In genomic region chr10:78747035-78747721, GRCm38 (mm10) we compare ENCODE assay signal across 8 mouse cellular contexts. TPM values are rescaled to one million over a fixed set of nuclear protein-coding genes. Genes with fewer than 3 reads are reported as not detected.
A peak's percentile ranks its signal among the peaks of the same experiment; 100 is the strongest.
DNase-seq lines count a peak whose midpoint lies in the region; ATAC-seq and TF ChIP-seq lines count a peak whose summit lies in the region.
"Had no signal": no experiment of that assay in that cellular context is flagged by ENCODE, and none has a peak within 500 bp of the region (broad histone marks: within the 10 kb centered on the region; RNA-seq: fewer than 3 reads in every experiment).

No protein-coding gene starts in this region.

- 4% methylated on average over 27 of the region's 27 CpGs for WGBS in forebrain, postnatal 0 days
- 1% methylated on average over 27 of the region's 27 CpGs for WGBS in neural tube, embryonic 12.5 days

- H3K27me3 ChIP-seq in forebrain, postnatal 0 days (ENCODE audit: insufficient read depth, low read length) = no peaks in the 10 kb centered on the region
- peaks cover 3% of the 10 kb centered on the region; the same call in 1 of the 2 replicates for H3K27me3 ChIP-seq in neural tube, embryonic 12.5 days (replicated peaks)

- peak overlapping the region; percentile 64 for H3K4me2 ChIP-seq in forebrain, postnatal 0 days (ENCODE audit: low read depth)
- H3K4me2 ChIP-seq in neural tube, embryonic 12.5 days (replicated peaks) = peak overlapping the region; percentile 69

- H3K36me3 ChIP-seq in forebrain, postnatal 0 days (ENCODE audit: insufficient read depth) = no peaks in the 10 kb centered on the region
- H3K36me3 ChIP-seq in neural tube, embryonic 12.5 days = no peaks in the 10 kb centered on the region

- H3K27ac ChIP-seq in forebrain, postnatal 0 days (ENCODE audit: low read depth, low read length) = no peak overlapping the region; the same call in 1 of the 2 replicates
- H3K27ac ChIP-seq in neural tube, embryonic 12.5 days = no peak overlapping the region

- peak; percentile 28 to 34 for DNase-seq in left cerebral cortex, adult 18-20 months (ENCODE audit: low spot score in 2 of 2)
- no peak for DNase-seq in left cerebral cortex, adult 11 months (ENCODE audit: low spot score)
- peak; percentile 14 to 16 for DNase-seq in cerebellum, postnatal 36 days
- DNase-seq in forebrain, postnatal 0 days = peak; percentile 73
- DNase-seq in left cerebral cortex, postnatal 36 days (ENCODE audit: low spot score in 2 of 2) = peak; percentile 31 to 42
- DNase-seq in spleen, postnatal 36 days (ENCODE audit: low spot score in 2 of 2) = no peak

- no peak for TF ChIP-seq CTCF in forebrain, postnatal 0 days (IDR thresholded peaks at IDR 0.05; ENCODE audit: low read depth)

- H3K9ac ChIP-seq in forebrain, postnatal 0 days = peak overlapping the region; percentile 47
- peak overlapping the region; percentile 21; the same call in 1 of the 2 replicates for H3K9ac ChIP-seq in neural tube, embryonic 12.5 days

- intact Hi-C loops in left cerebral cortex, postnatal 36 days (cut with DNase I) = loop anchor here (10.0 kb wide), 1 partner anchor 282 kb away; the partner anchor contains the start of gene Pdxk

- H3K4me1 ChIP-seq in forebrain, postnatal 0 days (ENCODE audit: insufficient read depth) = no peaks in the 10 kb centered on the region
- peaks cover 9% of the 10 kb centered on the region; the same call in 1 of the 2 replicates for H3K4me1 ChIP-seq in neural tube, embryonic 12.5 days

- ATAC-seq in forebrain, postnatal 0 days = peak; percentile 87
- peak; percentile 78 for ATAC-seq in neural tube, embryonic 12.5 days (ENCODE audit: low FRiP score, low read depth)

- no peaks in the 10 kb centered on the region for H3K9me3 ChIP-seq in forebrain, postnatal 0 days (ENCODE audit: low read length)
- H3K9me3 ChIP-seq in neural tube, embryonic 12.5 days = no peaks in the 10 kb centered on the region

- peak overlapping the region; percentile 41 for H3K4me3 ChIP-seq in forebrain, postnatal 0 days (ENCODE audit: low read depth, low read length)
- peak overlapping the region; percentile 25 for H3K4me3 ChIP-seq in neural tube, embryonic 12.5 days

RNA-seq across cellular contexts. Expression of gene Ccdc105, which starts 5.7 kb away (rescaled TPM):
- under 1 TPM; 0.49 to 0.59 TPM for total RNA-seq in left cerebral cortex, adult 18-20 months (2021)
- not detected in 2 replicates for total RNA-seq in forebrain, postnatal 0 days (2014; rRNA removed)
- 0.16 and 0.17 TPM in 2 replicates for polyA plus RNA-seq in forebrain, postnatal 0 days (2015; fragmentation: Nextera tagmentation; extraction: Ambion mirVana)
- total RNA-seq in left cerebral cortex, postnatal 36 days (2021) = under 1 TPM; 0.61 to 0.79 TPM
- not detected in 2 replicates for polyA plus RNA-seq in neural tube, embryonic 12.5 days (2016; fragmentation: Nextera tagmentation; extraction: Ambion mirVana)
- polyA plus RNA-seq: liver, embryonic 16.5 days had no signal

RNA-seq across cellular contexts. Expression of gene Casp14, which starts 29.1 kb away (rescaled TPM):
- not detected for total RNA-seq in left cerebral cortex, adult 18-20 months (2021)
- not detected in 2 replicates for total RNA-seq in forebrain, postnatal 0 days (2014; rRNA removed)
- polyA plus RNA-seq in forebrain, postnatal 0 days (2015; fragmentation: Nextera tagmentation; extraction: Ambion mirVana) = not detected in 2 replicates
- total RNA-seq in left cerebral cortex, postnatal 36 days (2021) = not detected
- polyA plus RNA-seq in neural tube, embryonic 12.5 days (2016; fragmentation: Nextera tagmentation; extraction: Ambion mirVana) = not detected in 2 replicates
- polyA plus RNA-seq: liver, embryonic 16.5 days had no signal

RNA-seq across cellular contexts. Expression of gene Slc1a6, which starts 33.1 kb away (rescaled TPM):
- 10 to 100 TPM; 12.7 to 14.1 TPM for total RNA-seq in left cerebral cortex, adult 18-20 months (2021)
- total RNA-seq in forebrain, postnatal 0 days (2014; rRNA removed) = 16.6 and 19.1 TPM in 2 replicates
- polyA plus RNA-seq in forebrain, postnatal 0 days (2015; fragmentation: Nextera tagmentation; extraction: Ambion mirVana) = 10.7 and 15.5 TPM in 2 replicates
- 10 to 100 TPM; 10.8 to 11.4 TPM for total RNA-seq in left cerebral cortex, postnatal 36 days (2021)
- polyA plus RNA-seq in neural tube, embryonic 12.5 days (2016; fragmentation: Nextera tagmentation; extraction: Ambion mirVana) = 1.8 and 2.8 TPM in 2 replicates

Comparison
In these comparisons a context has a peak if more than half of its experiments do, and no peak if none do; other contexts are left out.
1. DNase-seq: peak in left cerebral cortex, adult 18-20 months (2 of 2), cerebellum, postnatal 36 days (2 of 2), forebrain, postnatal 0 days (single experiment) and left cerebral cortex, postnatal 36 days (2 of 2); none in left cerebral cortex, adult 11 months (single experiment) and spleen, postnatal 36 days (0 of 2).